Mouse (Mus musculus): Measurements from ENCODE around the gene Mamstr. TPM values are rescaled to one million over a fixed set of nuclear protein-coding genes. Genes with fewer than 3 reads are reported as not detected.

Gene Mamstr
- polyA plus RNA-seq, 2 experiments from 2014 or later: 0.32 to 0.40 TPM

DNA sequence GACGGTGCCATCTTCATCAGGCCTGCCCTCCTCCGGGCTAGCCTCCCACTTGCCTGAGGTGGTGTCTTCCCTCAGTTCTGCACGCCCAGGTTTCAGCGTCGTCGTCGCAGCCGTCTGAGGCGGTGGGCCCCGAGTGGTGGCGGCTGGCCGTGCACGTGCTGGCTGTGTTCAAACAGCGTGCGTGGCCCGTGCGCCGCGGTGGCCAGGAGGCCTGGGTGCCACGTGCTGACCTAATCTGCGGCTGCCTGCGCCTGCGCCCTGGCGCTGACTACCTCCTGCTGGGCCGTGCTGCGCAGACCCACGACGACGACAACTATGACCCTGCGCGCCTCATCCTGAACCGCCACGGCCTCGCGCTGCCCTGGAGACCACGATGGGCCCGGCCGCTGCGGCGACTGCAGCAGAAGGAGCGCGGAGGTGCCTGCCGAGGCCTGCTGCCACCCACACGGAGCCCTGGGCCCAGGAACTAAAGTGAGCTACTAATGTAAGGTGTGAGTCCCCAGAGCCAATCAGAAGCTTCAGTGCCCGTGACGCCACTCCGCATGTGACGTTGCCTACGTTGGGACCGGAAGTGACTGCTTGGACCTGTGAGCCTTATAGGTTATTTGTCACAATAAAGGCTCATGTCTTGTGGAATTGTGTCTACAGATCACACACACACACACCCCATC is 54.3 kb downstream of the Mamstr start, which contains the start of gene Sec1:
Gene Sec1 (minus strand): TSS at position 482 of the 671 bp plus-strand sequence.
- ATAC-seq: no peak

DNA sequence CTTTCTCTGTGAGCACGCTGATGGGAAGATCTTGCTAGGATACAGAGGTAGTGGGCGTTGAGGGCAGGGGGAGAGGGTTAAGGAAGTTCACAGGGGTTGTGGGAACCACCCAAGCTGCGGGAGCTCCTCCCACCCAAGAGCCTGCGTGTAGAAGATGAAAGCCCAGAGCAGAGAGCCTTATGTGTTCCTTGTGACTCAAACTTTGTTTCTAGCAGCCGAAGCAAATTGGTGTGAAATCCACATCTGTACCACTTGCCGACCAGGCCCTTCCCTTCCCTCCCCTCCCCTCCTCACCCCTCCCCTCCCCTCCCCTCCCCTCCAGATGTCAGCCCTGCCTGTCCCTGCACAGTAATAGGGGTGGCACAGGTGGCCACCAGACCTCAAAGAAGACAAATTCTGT is 55.3 kb downstream of the Mamstr start:
- ATAC-seq: peak; percentile 37

Other genes starting within 250 kb of the Mamstr start
- gene Snrnp70, start 244.2 kb upstream of the Mamstr start, polyA plus RNA-seq (2017; shearing (Covaris generic)): 100 to 1,000 TPM in 1 of 2 experiments, 10 to 100 TPM in 1; 82.1 to 130 TPM
- not detected for gene Kcna7, start 234.3 kb upstream of the Mamstr start, polyA plus RNA-seq (2017; shearing (Covaris generic))
- not detected for gene Ntf5, start 226.3 kb upstream of the Mamstr start, polyA plus RNA-seq (2017; shearing (Covaris generic))
- not detected for gene Lhb, start 219.2 kb upstream of the Mamstr start, polyA plus RNA-seq (2017; shearing (Covaris generic))
- 10 to 100 TPM in 1 of 2 experiments, 1 to 10 TPM in 1; 9.2 to 18.2 TPM for gene Gys1, start 205.1 kb upstream of the Mamstr start, polyA plus RNA-seq (2017; shearing (Covaris generic))
- 10 to 100 TPM; 41.9 to 51.9 TPM for gene Ruvbl2, start 201.9 kb upstream of the Mamstr start, polyA plus RNA-seq (2017; shearing (Covaris generic))
- 1,000 to 10,000 TPM; 1,962 to 2,374 TPM for gene Ftl1, start 180.1 kb upstream of the Mamstr start, polyA plus RNA-seq (2017; shearing (Covaris generic))
- 100 to 1,000 TPM; 146 to 164 TPM for gene Bax, start 173.1 kb upstream of the Mamstr start, polyA plus RNA-seq (2017; shearing (Covaris generic))
- 1 to 10 TPM; 1.2 TPM for gene Tulp2, start 158.1 kb upstream of the Mamstr start, polyA plus RNA-seq (2017; shearing (Covaris generic))
- gene Gm45808, start 153.2 kb upstream of the Mamstr start, polyA plus RNA-seq (2017; shearing (Covaris generic)): under 1 TPM in 1 of 2 experiments, not detected in 1; 0.62 TPM
- gene Dhdh, start 151.2 kb upstream of the Mamstr start, polyA plus RNA-seq (2017; shearing (Covaris generic)): 1 to 10 TPM; 1.1 to 2.7 TPM
- 100 to 1,000 TPM; 124 to 159 TPM for gene Nucb1, start 129.6 kb upstream of the Mamstr start, polyA plus RNA-seq (2017; shearing (Covaris generic))
- 100 to 1,000 TPM in 1 of 2 experiments, 10 to 100 TPM in 1; 49.3 to 132 TPM for gene Ppp1r15a, start 113.7 kb upstream of the Mamstr start, polyA plus RNA-seq (2017; shearing (Covaris generic))
- gene Plekha4, start 113.6 kb upstream of the Mamstr start, polyA plus RNA-seq (2017; shearing (Covaris generic)): under 1 TPM in 1 of 2 experiments, not detected in 1; 0.20 TPM
- under 1 TPM; 0.77 to 0.81 TPM for gene Hsd17b14, start 85.1 kb upstream of the Mamstr start, polyA plus RNA-seq (2017; shearing (Covaris generic))
- gene Bcat2, start 69.8 kb upstream of the Mamstr start, polyA plus RNA-seq (2017; shearing (Covaris generic)): 10 to 100 TPM; 46.4 to 77.9 TPM
- gene Fgf21, start 24.5 kb upstream of the Mamstr start, polyA plus RNA-seq (2017; shearing (Covaris generic)): not detected
- gene Fut1, start 22.7 kb upstream of the Mamstr start, polyA plus RNA-seq (2017; shearing (Covaris generic)): not detected
- not detected for gene Izumo1, start 18.2 kb upstream of the Mamstr start, polyA plus RNA-seq (2017; shearing (Covaris generic))
- under 1 TPM in 1 of 2 experiments, not detected in 1; 0.20 TPM for gene Rasip1, start 12.5 kb upstream of the Mamstr start, polyA plus RNA-seq (2017; shearing (Covaris generic))
- not detected for gene Fut2, start 26.4 kb downstream of the Mamstr start, polyA plus RNA-seq (2017; shearing (Covaris generic))
- not detected for gene Ntn5, start 44.0 kb downstream of the Mamstr start, polyA plus RNA-seq (2017; shearing (Covaris generic))
- under 1 TPM in 1 of 2 experiments, not detected in 1; 0.30 TPM for gene Sec1, start 54.4 kb downstream of the Mamstr start, polyA plus RNA-seq (2017; shearing (Covaris generic))
- gene Car11, start 59.9 kb downstream of the Mamstr start, polyA plus RNA-seq (2017; shearing (Covaris generic)): 1 to 10 TPM; 1.2 to 1.3 TPM
- 1 to 10 TPM; 7.4 to 8.8 TPM for gene Dbp, start 65.1 kb downstream of the Mamstr start, polyA plus RNA-seq (2017; shearing (Covaris generic))
- gene Rpl18, start 75.5 kb downstream of the Mamstr start, polyA plus RNA-seq (2017; shearing (Covaris generic)): 1,000 to 10,000 TPM; 2,369 to 2,427 TPM
- gene Sphk2, start 78.0 kb downstream of the Mamstr start, polyA plus RNA-seq (2017; shearing (Covaris generic)): 10 to 100 TPM; 15.2 to 21.1 TPM
- not detected for gene Fam83e, start 81.2 kb downstream of the Mamstr start, polyA plus RNA-seq (2017; shearing (Covaris generic))
- gene Spaca4, start 85.8 kb downstream of the Mamstr start, polyA plus RNA-seq (2017; shearing (Covaris generic)): not detected
- gene Lmtk3, start 143.8 kb downstream of the Mamstr start, polyA plus RNA-seq (2017; shearing (Covaris generic)): not detected
- gene Sult2b1, start 144.7 kb downstream of the Mamstr start, polyA plus RNA-seq (2017; shearing (Covaris generic)): 1 to 10 TPM; 3.1 to 5.2 TPM
- 10 to 100 TPM; 20.8 to 21.4 TPM for gene Cyth2, start 174.6 kb downstream of the Mamstr start, polyA plus RNA-seq (2017; shearing (Covaris generic))
- gene Kcnj14, start 184.8 kb downstream of the Mamstr start, polyA plus RNA-seq (2017; shearing (Covaris generic)): not detected
- gene Grwd1, start 191.0 kb downstream of the Mamstr start, polyA plus RNA-seq (2017; shearing (Covaris generic)): 10 to 100 TPM; 26.2 to 36.3 TPM
- 10 to 100 TPM; 21.2 to 27.0 TPM for gene Kdelr1, start 232.8 kb downstream of the Mamstr start, polyA plus RNA-seq (2017; shearing (Covaris generic))
- gene Grin2d, start 238.4 kb downstream of the Mamstr start, polyA plus RNA-seq (2017; shearing (Covaris generic)): under 1 TPM in 1 of 2 experiments, not detected in 1; 0.23 TPM